Mouse (Mus musculus): ENCODE measurements at regions not wholly inside any gene's neighbourhood (a gene's known extent, or its start where the extent isn't known, plus 50 kb on each side); places are given as distances from the start of the nearest gene placed in this dataset.

- DNase-seq (ENCODE audit: low spot score): no peak
Observed at GRCm38 (mm10) chr2:77358176-77358575, 77.8 kb upstream of the Sestd1 start.

GRCm38 (mm10) chr2:77356798-77357197 lies 76.4 kb upstream of the Sestd1 start:
- no peak for DNase-seq (ENCODE audit: low spot score)

- DNase-seq (ENCODE audit: low spot score): no peak
Observed at GRCm38 (mm10) chr2:77351987-77352628, 71.7 kb upstream of the Sestd1 start.

- DNase-seq (ENCODE audit: low spot score): no peak
Observed at GRCm38 (mm10) chr2:77347027-77347426, 66.6 kb upstream of the Sestd1 start.

GRCm38 (mm10) chr2:77343736-77344440 lies 63.5 kb upstream of the Sestd1 start:
- no peak for DNase-seq (ENCODE audit: low spot score)

- DNase-seq (ENCODE audit: low spot score): no peak
Observed at GRCm38 (mm10) chr2:77342416-77342815, 62.0 kb upstream of the Sestd1 start.

- peak; percentile 98 for DNase-seq (ENCODE audit: low spot score)
Observed at GRCm38 (mm10) chr2:77341575-77342332, 61.4 kb upstream of the Sestd1 start.

- no peak for DNase-seq (ENCODE audit: low spot score)
Observed at GRCm38 (mm10) chr2:77340076-77340475, 59.7 kb upstream of the Sestd1 start.

- no peak for DNase-seq (ENCODE audit: low spot score)
Observed at GRCm38 (mm10) chr2:77337786-77338406, 57.5 kb upstream of the Sestd1 start.

- no peak for DNase-seq (ENCODE audit: low spot score)
Observed at GRCm38 (mm10) chr2:77337318-77337717, 56.9 kb upstream of the Sestd1 start.

GRCm38 (mm10) chr2:77336810-77337209 lies 56.4 kb upstream of the Sestd1 start:
- DNase-seq (ENCODE audit: low spot score): no peak

- DNase-seq (ENCODE audit: low spot score): no peak
Observed at GRCm38 (mm10) chr2:77334706-77335105, 54.3 kb upstream of the Sestd1 start.

- no peak for DNase-seq (ENCODE audit: low spot score)
Observed at GRCm38 (mm10) chr2:77333394-77334079, 53.1 kb upstream of the Sestd1 start.

All from gastrocnemius, adult 18-20 months (tissue).